Mouse (Mus musculus) frontal cortex, adult 2 months (tissue): ENCODE measurements around the gene Luc7l3. TPM values are rescaled to one million over a fixed set of nuclear protein-coding genes. Genes with fewer than 3 reads are reported as not detected.

ENCODE experiments used
- DNase-seq, 2 experiments: peaks; one replicate each; pipeline ENCODE4 v3.0.0; 2022; ENCODE audit warnings: low spot score in 1 of 2; ENCODE audit errors: extremely low spot score in 1 of 2
- polyA plus RNA-seq: library from polyadenylated mRNA; depleted of rRNA; stranded (reverse); fragments of >200 nt; gene quantifications from 2 replicates; pipeline ENCODE4 v1.2.3, GENCODE M21; 2012

Luc7l3 gene
- polyA plus RNA-seq, 1 experiment = 209 TPM

DNA sequence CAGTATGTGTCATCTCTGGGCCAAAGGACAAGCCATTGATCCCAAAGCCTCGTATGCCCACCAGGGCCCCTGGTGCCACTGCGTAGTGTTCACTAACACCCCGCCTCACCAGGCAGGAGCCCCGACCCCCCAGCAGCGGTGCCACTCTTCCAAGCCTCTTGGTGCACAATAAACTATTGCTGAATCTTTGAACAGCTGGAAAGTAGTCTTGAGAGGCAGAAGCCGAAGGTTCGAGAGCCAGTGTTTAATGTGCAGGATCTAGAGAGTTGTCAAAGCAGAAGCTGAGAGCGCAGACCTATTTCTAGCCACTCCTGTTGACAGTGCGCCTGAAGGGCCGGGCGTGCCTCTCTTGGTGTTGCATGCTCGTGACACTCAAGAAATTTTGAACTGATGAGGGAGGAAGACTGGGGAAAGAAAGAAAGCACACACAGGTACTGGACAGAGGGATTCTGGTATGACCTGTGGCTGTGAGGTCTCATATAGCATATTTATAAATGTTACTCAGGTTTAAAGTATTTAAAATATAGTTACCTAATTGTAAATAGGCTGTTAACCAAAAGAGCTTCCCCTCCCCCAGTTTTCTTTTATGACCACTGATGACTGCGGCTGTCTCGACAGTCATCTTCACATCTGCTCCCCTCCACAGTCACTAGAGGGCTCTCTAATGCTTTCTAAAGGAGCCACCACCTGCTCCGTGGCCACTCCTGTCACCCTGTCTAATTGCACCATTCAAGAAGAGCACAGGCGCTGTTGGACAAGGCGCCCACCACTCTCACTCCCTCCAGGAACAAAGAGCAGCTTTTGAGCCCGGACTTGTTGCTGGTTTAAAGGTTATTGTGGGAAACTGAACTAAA lies 18.2 kb upstream of the Luc7l3 start:
- peak in 1 of 2 experiments; percentile 74 for DNase-seq

DNA sequence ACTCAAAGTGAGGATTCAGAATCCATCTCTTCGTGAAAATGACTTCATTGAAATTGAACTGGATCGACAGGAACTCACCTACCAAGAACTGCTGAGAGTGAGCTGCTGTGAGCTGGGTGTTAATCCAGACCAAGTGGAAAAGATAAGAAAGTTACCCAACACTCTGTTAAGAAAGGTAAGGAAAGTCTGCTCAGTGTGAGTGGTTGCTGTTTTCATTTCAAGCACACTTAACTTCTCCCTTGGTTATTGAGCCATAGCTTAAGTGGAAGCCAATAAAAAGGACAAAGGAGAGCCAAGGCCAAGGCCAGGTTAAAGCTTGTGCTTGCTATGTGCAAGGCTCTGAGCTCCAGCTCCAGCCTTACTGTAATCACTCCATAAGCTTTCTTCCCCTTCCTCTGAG lies 16.6 kb upstream of the Luc7l3 start:
- no peak for DNase-seq

GRCm38 (mm10) chr11:94336551-94336950 lies 14.8 kb upstream of the Luc7l3 start:
- no peak for DNase-seq

- no peak for DNase-seq
These were observed 12.7 kb upstream of the Luc7l3 start for GRCm38 (mm10) chr11:94334386-94334968.

DNA sequence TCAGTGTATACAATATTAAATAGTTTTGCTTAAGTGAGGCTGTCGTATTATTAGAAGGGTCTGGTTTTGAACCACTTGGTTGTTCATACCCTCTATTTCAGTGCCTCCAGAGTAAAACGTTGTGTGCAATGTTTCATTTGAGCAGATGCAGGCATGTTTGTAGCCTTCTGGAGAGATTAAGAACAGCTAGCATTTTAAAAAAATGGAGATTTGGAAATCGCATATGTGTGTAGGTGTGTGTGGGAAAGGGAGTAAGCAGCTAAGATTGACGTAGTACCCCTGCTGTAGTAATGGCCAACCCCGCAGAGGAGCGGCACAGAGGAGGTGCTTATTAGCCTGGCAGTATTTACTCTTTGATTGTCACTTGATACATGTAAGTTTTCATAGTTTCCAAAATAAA lies 10.9 kb upstream of the Luc7l3 start:
- DNase-seq = peak in 1 of 2 experiments; percentile 57

DNA sequence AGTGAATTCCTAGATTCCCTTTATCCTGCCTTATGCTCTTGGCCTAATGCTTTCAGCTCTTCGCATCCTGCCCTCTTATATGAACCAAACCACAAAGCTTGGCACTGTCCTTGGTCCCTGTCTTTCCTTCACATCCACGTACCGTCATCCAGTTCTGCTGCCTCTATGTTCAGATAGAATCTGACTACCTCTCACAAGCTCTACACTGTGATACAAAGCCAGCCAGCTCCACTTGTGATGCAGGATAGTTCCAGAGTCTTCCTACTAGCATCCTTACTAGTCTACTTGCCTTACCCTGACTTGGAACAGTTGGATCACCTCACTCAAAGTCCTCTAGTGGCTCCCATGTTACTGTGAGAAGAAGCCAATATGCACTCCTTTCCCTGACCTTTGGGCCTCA lies 8.4 kb upstream of the Luc7l3 start:
- no peak for DNase-seq

DNA sequence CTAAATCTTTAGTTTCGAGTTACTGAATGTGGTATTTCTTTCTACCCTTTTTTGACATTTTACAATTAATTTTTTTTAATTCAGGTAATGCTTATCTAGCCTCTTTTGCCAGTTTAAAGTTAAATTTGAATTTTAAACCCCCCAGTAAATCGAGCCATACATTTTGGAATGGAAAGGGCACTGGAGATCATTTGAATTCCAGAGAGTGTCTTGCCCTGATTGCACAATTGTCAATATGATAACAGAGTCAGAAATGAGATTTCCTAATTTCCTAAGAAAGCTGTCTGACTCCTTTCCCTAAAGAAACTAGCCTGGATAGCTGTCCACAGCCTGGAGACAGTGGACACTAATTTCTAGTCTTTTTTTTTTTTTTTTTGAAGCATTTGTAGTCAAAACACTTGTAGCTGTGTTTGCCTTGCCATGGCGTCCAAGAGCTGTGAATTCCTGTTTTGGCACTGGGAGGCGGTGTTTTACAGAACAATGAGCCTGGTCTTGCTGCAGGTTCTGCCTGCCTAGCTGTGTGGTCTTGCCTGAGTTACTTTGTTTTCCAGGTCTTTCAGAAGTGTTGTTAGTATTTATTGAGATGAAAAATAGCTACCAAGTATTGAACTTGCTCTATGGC lies 7.6 kb upstream of the Luc7l3 start:
- peak in 1 of 2 experiments; percentile 77 for DNase-seq

GRCm38 (mm10) chr11:94328644-94329025 lies 6.8 kb upstream of the Luc7l3 start:
- DNase-seq = peak in 1 of 2 experiments; percentile 53

DNA sequence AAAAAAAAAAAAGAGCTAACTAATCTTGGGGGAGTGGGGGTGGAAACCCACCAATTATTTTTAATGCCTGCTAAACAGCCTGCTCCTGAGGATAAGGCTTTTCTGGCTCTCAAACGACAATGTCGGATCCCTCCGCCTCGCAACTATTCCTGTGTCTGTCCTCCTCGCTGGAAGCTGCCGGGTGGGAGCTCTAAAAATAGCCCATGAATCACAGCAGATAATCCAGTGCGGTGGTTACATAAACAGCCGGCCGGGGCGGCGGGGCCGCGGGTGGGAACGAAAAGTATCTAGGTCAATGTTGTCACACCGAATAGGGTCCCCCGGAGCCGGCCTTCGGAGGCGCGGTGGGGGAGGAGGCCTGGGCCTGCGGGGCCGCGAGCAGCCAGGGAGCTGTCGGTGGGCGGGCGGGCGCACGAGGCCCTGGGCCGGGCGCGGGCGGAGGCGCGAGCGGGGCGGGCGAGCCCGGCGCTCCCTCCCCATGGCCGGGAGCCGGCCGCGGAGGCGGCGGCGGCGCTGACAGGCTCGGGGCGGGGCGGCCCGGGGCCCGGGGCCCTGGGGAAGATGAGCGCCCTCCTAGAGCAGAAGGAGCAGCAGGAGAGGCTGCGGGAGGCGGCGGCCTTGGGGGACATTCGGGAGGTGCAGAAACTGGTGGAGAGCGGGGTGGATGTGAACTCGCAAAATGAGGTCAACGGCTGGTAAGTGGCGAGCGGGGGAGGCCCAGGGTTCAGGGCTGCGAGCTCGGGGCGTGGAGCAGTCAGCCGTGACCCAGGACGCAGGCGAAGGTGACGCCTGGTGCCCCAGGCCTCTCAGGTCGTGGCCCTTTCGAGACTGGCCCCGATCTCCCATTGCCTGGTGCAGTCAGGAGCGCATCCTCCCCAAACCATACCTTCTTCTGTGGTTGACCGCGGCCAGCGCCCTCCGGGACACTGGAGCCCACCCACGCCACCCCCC lies 6.2 kb upstream of the Luc7l3 start, which contains the start of gene Ankrd40:
Gene Ankrd40 (plus strand): TSS at position 309 of the 951 bp plus-strand sequence.
- DNase-seq = peak; percentile 97 to 98

GRCm38 (mm10) chr11:94326961-94327411 lies 5.2 kb upstream of the Luc7l3 start:
- DNase-seq = no peak

- DNase-seq = no peak
These were observed 2.8 kb upstream of the Luc7l3 start for GRCm38 (mm10) chr11:94324618-94325017.

DNA sequence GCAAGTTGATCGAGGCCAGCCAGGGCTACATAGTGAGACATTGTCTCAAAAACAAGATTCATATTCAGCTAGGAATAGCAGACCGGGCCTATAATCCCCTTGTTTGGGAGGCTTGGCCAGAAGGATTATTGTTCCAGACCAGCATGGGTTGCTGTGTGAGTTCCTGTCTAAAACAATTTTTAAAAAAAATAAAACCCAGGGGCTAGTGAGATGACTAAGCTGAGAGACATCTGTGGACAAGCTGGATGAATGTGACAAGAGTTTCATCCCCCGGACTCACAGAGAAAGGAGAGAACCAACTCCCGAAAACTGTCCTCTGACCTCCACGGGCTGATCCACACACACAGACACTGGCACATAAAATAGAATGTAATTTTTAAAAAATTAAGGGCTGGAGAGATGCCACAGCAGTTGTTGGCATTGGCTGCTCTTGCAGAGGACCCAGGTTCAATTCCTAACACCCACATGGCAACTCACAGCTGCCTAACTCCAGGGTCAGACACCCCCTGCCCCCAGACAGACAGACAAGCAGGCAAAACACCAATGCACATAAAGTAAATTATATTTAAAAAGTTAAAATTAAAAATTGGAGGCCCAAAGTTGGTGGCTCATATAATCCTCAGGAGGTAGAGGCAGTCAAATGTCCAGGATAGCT lies 1.6 kb upstream of the Luc7l3 start:
- DNase-seq = no peak

DNA sequence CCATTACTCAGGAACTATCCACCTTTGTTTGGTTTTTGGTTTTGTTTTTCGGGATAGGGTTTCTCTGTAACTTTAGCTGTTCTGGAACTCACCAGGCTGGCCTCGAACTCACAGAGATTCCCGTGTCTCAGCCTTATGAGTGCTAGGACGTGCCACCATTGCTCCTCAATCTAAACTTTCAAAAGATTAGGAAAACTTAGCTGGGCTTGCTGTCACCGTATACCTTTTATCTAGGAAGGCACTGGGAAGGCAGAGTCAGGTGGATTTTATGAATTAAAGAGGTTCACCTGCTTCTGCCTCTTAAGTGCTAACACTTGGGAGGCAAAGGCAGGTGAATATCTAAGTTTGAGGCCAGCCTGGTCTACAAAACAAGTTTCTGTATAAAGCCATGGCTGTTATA lies 848 bp upstream of the Luc7l3 start:
- no peak for DNase-seq

DNA sequence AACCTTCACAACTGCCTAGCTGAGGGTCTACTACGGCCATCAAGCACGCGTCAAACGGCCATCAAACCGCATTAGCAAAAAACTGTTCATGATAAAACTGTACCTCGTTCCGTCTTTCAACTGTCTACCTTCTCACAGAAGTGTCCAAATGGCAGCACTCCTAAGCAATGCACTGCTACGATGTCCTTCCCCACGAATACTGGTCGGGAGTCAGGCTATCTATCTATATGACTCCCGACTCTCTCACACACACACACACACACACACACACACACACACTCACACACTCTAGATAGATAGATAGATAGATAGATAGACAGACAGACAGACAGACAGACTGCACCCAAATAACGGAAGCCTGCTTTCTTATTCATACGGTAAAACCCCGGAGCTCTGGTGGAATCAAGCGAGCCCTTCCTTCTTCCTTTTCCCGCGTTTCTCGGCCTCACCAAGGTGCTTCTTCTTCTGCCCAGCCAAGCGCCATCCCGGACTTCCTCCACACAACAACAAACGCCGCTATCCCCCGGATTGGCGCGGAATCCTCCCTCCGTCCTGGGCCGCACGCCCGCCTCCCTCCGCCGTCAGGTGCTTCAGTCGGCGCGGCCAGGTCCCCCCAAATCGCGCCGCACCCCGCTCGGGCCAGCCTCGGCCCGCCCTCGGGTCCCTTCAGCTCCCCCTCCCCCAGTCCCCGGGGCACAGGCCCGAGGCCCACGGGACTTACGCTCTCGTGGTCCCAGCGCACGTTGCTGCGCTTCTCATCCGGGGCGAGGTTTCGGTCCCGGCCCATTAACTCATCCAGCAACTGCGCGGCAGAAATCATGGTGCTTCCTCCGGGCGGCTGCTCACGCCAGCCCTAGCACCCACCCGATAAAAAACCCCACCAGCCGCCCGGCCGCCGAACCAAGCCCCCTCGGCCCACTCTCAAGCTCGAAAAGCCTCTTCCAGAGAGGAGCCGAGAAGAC lies 538 bp downstream of the Luc7l3 start:
- DNase-seq = no peak

DNA sequence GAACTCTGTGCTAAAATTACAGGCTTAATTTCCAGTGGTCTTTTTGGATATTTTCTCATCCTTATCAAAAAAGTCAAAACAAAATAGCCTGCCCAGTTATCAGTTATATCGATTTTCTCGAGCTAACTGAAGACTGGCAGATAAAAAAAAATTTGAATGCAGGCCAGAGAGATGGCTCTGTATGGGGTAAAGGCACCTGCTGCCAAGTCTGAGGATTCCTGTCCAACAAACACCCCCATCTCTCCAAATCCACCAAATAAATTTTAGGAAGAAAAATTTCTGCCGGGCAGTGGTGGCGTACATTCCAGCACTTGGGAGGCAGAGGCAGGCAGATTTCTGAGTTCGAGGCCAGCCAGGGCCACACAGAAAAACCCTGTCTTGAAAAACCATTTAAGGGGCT lies 3.7 kb downstream of the Luc7l3 start:
- DNase-seq = no peak

- DNase-seq = no peak
These were observed 4.3 kb downstream of the Luc7l3 start for GRCm38 (mm10) chr11:94317515-94317914.

DNA sequence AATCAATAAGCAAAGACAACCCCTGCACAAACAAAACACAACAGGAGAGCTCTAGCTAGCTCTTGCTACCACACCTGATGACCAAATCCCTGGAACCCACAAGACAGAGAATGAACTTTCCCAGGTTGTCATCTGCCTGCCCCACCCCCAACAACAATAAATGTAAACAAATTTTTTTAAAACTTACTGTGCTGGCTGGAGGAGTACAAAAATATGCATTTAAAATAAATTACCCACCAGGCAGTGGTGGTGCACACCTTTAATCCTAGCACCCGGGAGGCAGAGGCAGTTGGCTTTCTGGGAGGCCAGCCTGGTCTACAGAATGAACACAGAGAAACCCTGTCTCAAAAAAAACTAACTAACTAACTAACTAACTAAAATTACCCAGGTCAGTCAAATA lies 4.8 kb downstream of the Luc7l3 start:
- no peak for DNase-seq

GRCm38 (mm10) chr11:94316528-94316927 lies 5.3 kb downstream of the Luc7l3 start:
- no peak for DNase-seq

GRCm38 (mm10) chr11:94315308-94315707 lies 6.5 kb downstream of the Luc7l3 start:
- no peak for DNase-seq
